Mouse (Mus musculus) adipocyte (in vitro differentiated cells): ENCODE measurements around the gene Gm17416.
A peak's percentile ranks its signal among the peaks of the same experiment; 100 is the strongest.

ENCODE experiments used
- DNase-seq: peaks from one replicate; pipeline ENCODE4 v3.0.0-alpha.2; 2016; ENCODE audit warnings: low spot score

Gene Gm17416

DNA sequence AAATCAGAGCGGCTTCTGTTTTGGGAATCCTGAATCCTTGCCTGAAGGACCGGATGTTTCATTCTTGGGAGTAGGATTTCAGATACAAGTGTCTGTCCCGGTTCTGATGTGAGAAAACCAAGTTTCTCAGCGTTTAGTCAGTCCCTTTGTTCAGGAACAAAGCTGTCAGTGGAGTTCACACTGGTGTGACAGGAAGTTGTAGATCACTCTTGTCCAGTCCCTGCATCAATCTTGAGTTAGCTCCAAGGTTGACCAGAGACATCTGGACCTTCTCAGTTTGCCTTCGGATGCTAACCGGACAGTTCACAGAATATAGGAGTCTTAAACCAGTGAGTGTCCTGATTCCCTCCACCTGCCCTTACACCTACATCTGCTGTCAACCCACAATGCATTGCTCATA is 38.6 kb downstream of the Gm17416 start:
- DNase-seq = no peak

DNA sequence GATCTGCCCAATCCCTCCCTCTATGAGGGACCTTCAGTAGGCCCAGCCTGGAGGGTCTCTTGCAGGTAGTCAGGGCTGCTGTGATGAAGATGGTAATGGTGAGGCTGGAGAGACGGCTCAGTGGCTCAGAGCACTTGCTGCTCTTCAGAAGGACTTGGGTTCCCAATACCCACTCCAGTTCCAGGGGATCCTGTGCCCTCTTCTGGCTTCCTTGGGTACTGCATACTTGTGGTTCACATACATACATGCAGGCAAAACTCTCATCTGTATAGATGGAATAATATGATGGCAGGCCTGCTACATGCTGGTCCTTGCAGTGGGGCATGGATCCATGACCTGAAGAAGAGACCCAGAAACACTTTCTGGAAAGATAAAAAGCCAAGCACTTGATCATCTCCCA is 39.6 kb downstream of the Gm17416 start:
- no peak for DNase-seq

DNA sequence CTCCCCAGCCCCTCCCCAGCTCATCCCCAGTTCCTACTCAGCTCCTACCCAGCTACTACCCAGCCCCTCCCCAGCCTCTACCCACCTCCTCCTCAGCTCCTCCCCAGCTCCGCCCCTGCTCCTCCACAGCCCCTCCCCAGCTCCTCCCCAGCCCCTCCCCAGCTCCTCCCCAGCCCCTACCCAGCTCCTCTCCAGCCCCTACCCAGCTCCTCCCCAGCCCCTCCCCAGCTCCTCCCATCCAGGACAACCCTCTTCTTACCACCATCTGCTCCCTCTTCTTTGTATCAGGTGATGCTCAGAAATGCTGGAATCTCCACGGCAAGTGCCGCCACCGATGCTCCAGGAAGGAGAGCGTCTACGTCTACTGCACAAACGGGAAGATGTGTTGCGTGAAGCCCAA is 43.1 kb downstream of the Gm17416 start:
- DNase-seq = no peak

DNA sequence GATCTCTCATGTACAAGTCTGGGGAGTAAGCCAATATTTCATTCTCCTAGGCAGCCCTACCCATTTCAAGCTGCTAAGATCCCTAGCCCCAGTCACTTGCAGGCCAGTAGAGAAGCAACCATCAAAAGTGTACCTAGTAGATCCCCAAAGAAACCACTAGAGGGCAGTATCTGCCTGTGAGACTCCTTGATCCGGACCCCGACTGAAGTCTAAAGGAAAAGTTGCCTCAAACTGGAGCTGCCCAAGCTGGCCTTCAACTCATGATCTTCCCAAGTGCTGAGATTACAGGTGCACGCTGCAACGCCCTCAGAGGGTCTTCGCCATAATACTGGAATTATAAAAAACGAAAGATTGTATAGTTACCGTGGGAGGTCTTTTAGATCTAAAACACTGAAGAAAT is 46.4 kb downstream of the Gm17416 start:
- DNase-seq = peak; percentile 89

DNA sequence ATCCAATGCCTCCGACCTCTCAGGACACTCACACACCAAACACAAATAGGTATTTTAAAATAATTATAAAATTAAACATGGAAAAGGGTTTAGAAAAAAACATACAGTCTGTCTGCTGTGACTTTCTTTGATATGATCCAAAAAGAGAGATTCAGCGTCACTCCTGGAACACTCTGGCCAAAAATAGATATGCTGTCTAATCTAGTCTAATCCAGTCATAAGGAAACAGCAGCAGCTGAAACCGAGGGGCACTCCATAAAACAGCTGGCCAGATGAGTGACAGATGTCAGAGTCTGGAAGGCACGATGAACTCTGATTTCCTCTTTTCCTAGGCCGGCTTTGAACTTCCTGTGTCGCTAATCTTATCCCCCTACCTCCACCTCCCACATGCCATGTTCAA is 47.3 kb downstream of the Gm17416 start:
- no peak for DNase-seq

DNA sequence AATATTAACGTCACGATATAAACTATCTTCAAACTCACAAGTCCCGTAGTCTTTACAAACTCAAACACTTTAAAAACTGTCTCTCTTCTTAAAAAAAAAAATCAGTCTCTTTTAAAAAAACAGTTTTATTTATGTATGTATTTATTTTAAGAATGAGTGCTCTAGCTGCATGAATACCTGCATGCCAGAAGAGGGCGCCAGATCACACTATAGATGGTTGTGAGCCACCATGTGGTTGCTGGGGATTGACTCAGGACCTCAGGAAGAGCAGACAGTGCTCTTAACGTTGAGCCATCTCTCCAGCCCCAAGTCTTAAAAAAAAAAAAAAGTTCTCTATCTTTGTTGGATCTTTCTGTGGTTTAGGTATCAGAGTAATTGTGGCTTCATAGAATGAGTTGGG is 48.2 kb downstream of the Gm17416 start:
- peak; percentile 28 for DNase-seq
